Mouse (Mus musculus) limb, embryonic 13.5 days (tissue): ENCODE data around the gene Zfpm1. TPM values are rescaled to one million over a fixed set of nuclear protein-coding genes. Genes with fewer than 3 reads are reported as not detected.
"Not testable (repeated sequence)": the region's sequence is repeated elsewhere in the genome, so short reads cannot be mapped to it uniquely, and the experiment has no call there.

Source experiments
- ATAC-seq: fragments of 200-750 bp; cut with Nextera tagmentation; 2 replicates; pipeline ENCODE4 v1.8.0; 2017; ENCODE audit warnings: low read depth, moderate number of reproducible peaks, moderate TSS enrichment; ENCODE audit not compliant: low FRiP score
- H3K27ac ChIP-seq: fragments of 300-500 bp; sonication (generic); 2 replicates; pipeline ENCODE4 v1.5.1; 2015; ENCODE audit warnings: inconsistent platforms, mild to moderate bottlenecking, moderate library complexity
- H3K27me3 ChIP-seq: fragments of 300-500 bp; sonication (generic); 2 replicates; pipeline ENCODE4 v1.6.1; 2015; ENCODE audit warnings: mild to moderate bottlenecking, inconsistent platforms
- H3K36me3 ChIP-seq: fragments of 300-500 bp; sonication (generic); 2 replicates; pipeline ENCODE4 v1.6.1; 2015; ENCODE audit warnings: inconsistent platforms, mild to moderate bottlenecking, moderate library complexity
- H3K4me1 ChIP-seq: fragments of 300-500 bp; sonication (generic); 2 replicates; pipeline ENCODE4 v1.6.1; 2015; ENCODE audit warnings: inconsistent platforms
- H3K4me2 ChIP-seq: fragments of 300-500 bp; sonication (generic); replicated peaks from 2 replicates; pipeline ENCODE4 v1.6.1; 2015; ENCODE audit warnings: inconsistent platforms, mild to moderate bottlenecking, moderate library complexity
- H3K4me3 ChIP-seq: fragments of 300-500 bp; sonication (generic); 2 replicates; pipeline ENCODE4 v1.5.1; 2015; ENCODE audit warnings: moderate library complexity, mild to moderate bottlenecking, inconsistent platforms
- H3K9ac ChIP-seq: fragments of 300-500 bp; sonication (generic); 2 replicates; pipeline ENCODE4 v1.6.1; 2015; ENCODE audit warnings: mild to moderate bottlenecking, inconsistent platforms
- H3K9me3 ChIP-seq: fragments of 300-500 bp; sonication (generic); 2 replicates; pipeline ENCODE4 v1.6.1; 2016; ENCODE audit warnings: inconsistent platforms
- WGBS: fragments of 180-500 bp; shearing (Covaris S2); methylation state at CpG from one replicate; pipeline ENCODE4 v1.1.7; 2015; 5-methylcytosine and 5-hydroxymethylcytosine counted together
- polyA plus RNA-seq: library from polyadenylated mRNA; unstranded; fragments of >200 nt; fragmentation: Nextera tagmentation; extraction: Ambion mirVana; gene quantifications from 2 replicates; pipeline ENCODE4 v1.2.1, GENCODE M21; 2015

Zfpm1 gene
- polyA plus RNA-seq, 1 experiment from 2014 or later: 0.80 TPM

DNA sequence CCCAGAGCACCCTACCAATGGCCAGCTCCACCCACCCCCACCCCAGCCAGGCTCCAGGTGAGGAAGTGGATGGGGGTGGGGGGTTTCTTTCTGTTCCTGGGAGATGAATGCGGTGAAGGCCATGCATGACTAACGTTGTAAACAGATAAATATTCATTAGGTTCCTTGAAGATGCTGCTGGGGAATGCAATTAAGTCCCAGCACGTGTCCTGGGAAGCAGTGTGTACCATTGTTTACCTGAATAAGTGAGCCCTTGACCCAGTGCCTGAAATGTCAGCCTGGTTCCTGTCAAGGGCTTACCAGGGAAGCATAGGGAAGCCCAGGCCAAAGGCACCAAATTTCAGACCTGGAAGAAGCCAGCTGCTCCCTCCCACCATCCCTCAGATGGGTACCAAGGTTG lies 38.6 kb downstream of the Zfpm1 start:
- Histone ChIP-seq H3K27ac (no peak overlapping the region), H3K4me3 (no peak overlapping the region), H3K9ac (no peak overlapping the region), H3K36me3 (no peaks in the 10 kb centered on the region), H3K27me3 (no peaks in the 10 kb centered on the region), H3K9me3 (no peaks in the 10 kb centered on the region), H3K4me1 (0 out of 2 replicates have a peak, but pooled peaks cover 6% of the 10 kb centered on the region), H3K4me2 (no peak overlapping the region)
- 32% methylated on average over 3 of the region's 3 CpGs for WGBS
- ATAC-seq: no peak

- H3K4me3 ChIP-seq: no peak overlapping the region
- H3K4me1 ChIP-seq: peaks cover 11% of the 10 kb centered on the region; the same call in 1 of the 2 replicates
- WGBS: 69% methylated on average over 10 of the region's 10 CpGs
- H3K27me3 ChIP-seq: 0 out of 2 replicates have a peak, but pooled peaks cover 2% of the 10 kb centered on the region
- H3K9me3 ChIP-seq: no peaks in the 10 kb centered on the region
- H3K9ac ChIP-seq: no peak overlapping the region
- no peaks in the 10 kb centered on the region for H3K36me3 ChIP-seq
- no peak overlapping the region for H3K4me2 ChIP-seq
- ATAC-seq: no peak
- H3K27ac ChIP-seq: no peak overlapping the region
Measured at GRCm38 (mm10) chr8:122321455-122321921, 39.5 kb downstream of the Zfpm1 start.

DNA sequence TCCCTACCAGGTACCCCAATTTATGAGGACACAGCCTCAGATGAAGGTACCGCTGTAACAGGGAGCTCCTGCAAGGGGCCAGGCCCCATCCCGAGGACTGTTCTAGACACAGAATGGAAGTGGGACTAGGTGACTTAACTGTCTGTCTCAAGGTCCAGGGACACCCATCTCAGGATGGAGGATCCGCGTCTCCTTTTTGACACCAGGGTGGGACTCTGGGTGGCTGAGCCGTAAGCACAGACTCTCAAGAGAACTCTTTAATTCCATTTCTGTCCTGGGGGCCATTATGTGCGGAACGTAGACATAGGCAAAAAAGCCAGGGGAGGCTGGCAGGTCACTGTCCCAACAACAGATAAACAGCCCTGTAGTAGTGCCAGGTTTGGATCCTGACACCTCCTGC lies 40.2 kb downstream of the Zfpm1 start:
- H3K27ac ChIP-seq: no peak overlapping the region
- no peak overlapping the region for H3K9ac ChIP-seq
- WGBS: 87% methylated on average over 7 of the region's 7 CpGs
- no peak overlapping the region for H3K4me3 ChIP-seq
- no peak overlapping the region for H3K4me2 ChIP-seq
- ATAC-seq: no peak
- no peaks in the 10 kb centered on the region for H3K36me3 ChIP-seq
- peaks cover 11% of the 10 kb centered on the region; the same call in 1 of the 2 replicates for H3K4me1 ChIP-seq
- H3K27me3 ChIP-seq: 0 out of 2 replicates have a peak, but pooled peaks cover 3% of the 10 kb centered on the region
- H3K9me3 ChIP-seq: no peaks in the 10 kb centered on the region

DNA sequence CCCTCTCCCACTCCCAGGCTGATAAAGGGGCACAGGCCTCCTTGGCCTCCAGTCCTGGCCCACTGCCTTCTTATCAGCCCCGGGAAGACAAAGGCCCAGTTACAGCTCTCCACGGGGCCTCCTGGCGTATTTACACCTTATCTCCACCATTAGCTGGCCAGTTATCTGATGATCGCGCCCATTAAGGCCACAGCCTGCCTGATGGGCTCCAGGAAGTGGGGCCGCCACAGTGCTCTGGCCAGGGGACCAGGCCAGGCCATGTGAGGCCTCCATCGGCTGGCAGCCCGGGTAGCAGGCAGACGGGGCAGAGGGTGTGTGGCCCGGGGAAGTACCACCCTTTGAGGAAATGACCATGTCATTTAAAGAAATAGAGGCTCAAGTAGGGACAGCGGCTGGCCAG lies 40.9 kb downstream of the Zfpm1 start:
- H3K4me2 ChIP-seq: no peak overlapping the region
- peaks cover 9% of the 10 kb centered on the region; the same call in 1 of the 2 replicates for H3K4me1 ChIP-seq
- H3K9me3 ChIP-seq: no peaks in the 10 kb centered on the region
- 24% methylated on average over 11 of the region's 11 CpGs for WGBS
- no peak overlapping the region for H3K9ac ChIP-seq
- 0 out of 2 replicates have a peak, but pooled peaks cover 3% of the 10 kb centered on the region for H3K27me3 ChIP-seq
- H3K4me3 ChIP-seq: no peak overlapping the region
- no peak overlapping the region for H3K27ac ChIP-seq
- no peak for ATAC-seq
- H3K36me3 ChIP-seq: no peaks in the 10 kb centered on the region

DNA sequence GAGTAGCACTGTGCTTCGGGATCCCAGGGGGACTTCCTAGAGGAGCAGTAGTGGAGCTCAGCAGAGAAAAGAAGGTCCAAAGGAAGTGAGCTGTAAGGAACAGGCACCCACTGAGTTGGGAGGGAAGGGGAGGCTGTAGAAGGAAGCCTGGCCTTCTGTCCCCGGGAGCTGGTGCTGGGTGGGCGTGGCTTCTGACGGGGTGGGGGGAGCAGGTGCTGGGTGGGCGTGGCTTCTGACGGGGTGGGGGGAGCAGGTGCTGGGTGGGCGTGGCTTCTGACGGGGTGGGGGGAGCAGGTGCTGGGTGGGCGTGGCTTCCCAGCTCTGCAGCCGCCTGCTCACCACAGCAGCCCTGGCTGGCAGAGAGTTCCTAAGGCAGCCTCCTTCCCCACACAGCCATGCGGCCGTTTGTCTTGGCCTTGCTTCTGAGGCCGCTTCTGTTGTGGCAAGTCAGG lies 42.0 kb downstream of the Zfpm1 start:
- H3K9ac ChIP-seq, H3K4me1 ChIP-seq, ATAC-seq, H3K36me3 ChIP-seq, H3K27me3 ChIP-seq, H3K4me2 ChIP-seq, H3K9me3 ChIP-seq, H3K4me3 ChIP-seq, H3K27ac ChIP-seq: not testable (repeated sequence)
- WGBS: 16% methylated on average over 10 of the region's 13 CpGs

DNA sequence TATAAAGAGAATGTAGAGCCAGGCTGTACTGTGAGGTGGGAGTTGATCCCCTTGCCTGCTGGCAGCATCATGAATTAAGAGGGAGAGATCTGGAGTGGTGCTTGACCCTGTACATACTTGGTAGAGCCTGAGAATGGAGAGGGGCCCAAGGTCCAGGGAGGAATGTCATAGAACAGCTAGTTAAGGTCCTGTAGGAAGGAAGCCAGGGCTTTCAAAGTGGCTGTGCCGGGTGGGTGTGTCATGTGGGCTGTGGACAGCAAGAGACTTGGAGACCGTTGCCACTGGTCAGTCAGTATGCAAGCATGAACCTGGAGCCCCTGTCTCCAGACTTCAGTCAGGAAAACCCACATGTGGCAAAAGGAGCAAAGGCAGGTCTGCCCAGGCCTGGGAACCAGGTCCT lies 43.3 kb downstream of the Zfpm1 start:
- no peak for ATAC-seq
- Histone ChIP-seq H3K27ac (no peak overlapping the region), H3K4me2 (no peak overlapping the region), H3K9me3 (no peaks in the 10 kb centered on the region), H3K36me3 (no peaks in the 10 kb centered on the region), H3K9ac (0 out of 2 replicates have a peak overlapping the region, but pooled peaks have one; percentile 13), H3K4me3 (no peak overlapping the region), H3K27me3 (0 out of 2 replicates have a peak, but pooled peaks cover 3% of the 10 kb centered on the region), H3K4me1 (peaks cover 5% of the 10 kb centered on the region; the same call in 1 of the 2 replicates)
- WGBS: 71% methylated on average over 2 of the region's 2 CpGs

- Histone ChIP-seq H3K9ac (0 out of 2 replicates have a peak overlapping the region, but pooled peaks have one; percentile 25), H3K9me3 (no peaks in the 10 kb centered on the region), H3K4me3 (no peak overlapping the region), H3K4me1 (peaks cover 8% of the 10 kb centered on the region), H3K4me2 (no peak overlapping the region), H3K27me3 (0 out of 2 replicates have a peak, but pooled peaks cover 3% of the 10 kb centered on the region), H3K36me3 (no peaks in the 10 kb centered on the region), H3K27ac (no peak overlapping the region)
- no peak for ATAC-seq
- WGBS: 33% methylated on average over 14 of the region's 14 CpGs
Measured at GRCm38 (mm10) chr8:122326114-122326542, 44.2 kb downstream of the Zfpm1 start.

- Histone ChIP-seq H3K27me3 (peaks cover 5% of the 10 kb centered on the region), H3K4me2 (no peak overlapping the region), H3K9ac (0 out of 2 replicates have a peak overlapping the region, but pooled peaks have one; percentile 6), H3K36me3 (no peaks in the 10 kb centered on the region), H3K27ac (no peak overlapping the region), H3K9me3 (no peaks in the 10 kb centered on the region), H3K4me3 (no peak overlapping the region), H3K4me1 (peaks cover 11% of the 10 kb centered on the region)
- WGBS: 64% methylated on average over 8 of the region's 8 CpGs
- no peak for ATAC-seq
Measured at GRCm38 (mm10) chr8:122329072-122329471, 47.1 kb downstream of the Zfpm1 start.

GRCm38 (mm10) chr8:122329553-122330239 lies 47.8 kb downstream of the Zfpm1 start:
- no peak overlapping the region for H3K4me2 ChIP-seq
- no peaks in the 10 kb centered on the region for H3K9me3 ChIP-seq
- no peak overlapping the region for H3K9ac ChIP-seq
- H3K36me3 ChIP-seq: peaks cover under 1% of the 10 kb centered on the region; the same call in 1 of the 2 replicates
- no peak overlapping the region for H3K4me3 ChIP-seq
- no peak overlapping the region for H3K27ac ChIP-seq
- peaks cover 11% of the 10 kb centered on the region for H3K27me3 ChIP-seq
- WGBS: 77% methylated on average over 22 of the region's 22 CpGs
- H3K4me1 ChIP-seq: peaks cover 11% of the 10 kb centered on the region
- ATAC-seq: no peak

GRCm38 (mm10) chr8:122330446-122331133 lies 48.6 kb downstream of the Zfpm1 start:
- ATAC-seq: no peak
- WGBS: 79% methylated on average over 12 of the region's 12 CpGs
- Histone ChIP-seq H3K36me3 (peaks cover 4% of the 10 kb centered on the region; the same call in 1 of the 2 replicates), H3K9ac (peak overlapping the region; percentile 13; the same call in 1 of the 2 replicates), H3K9me3 (no peaks in the 10 kb centered on the region), H3K27ac (no peak overlapping the region), H3K4me3 (no peak overlapping the region), H3K27me3 (peaks cover 20% of the 10 kb centered on the region), H3K4me2 (no peak overlapping the region), H3K4me1 (peaks cover 17% of the 10 kb centered on the region)

DNA sequence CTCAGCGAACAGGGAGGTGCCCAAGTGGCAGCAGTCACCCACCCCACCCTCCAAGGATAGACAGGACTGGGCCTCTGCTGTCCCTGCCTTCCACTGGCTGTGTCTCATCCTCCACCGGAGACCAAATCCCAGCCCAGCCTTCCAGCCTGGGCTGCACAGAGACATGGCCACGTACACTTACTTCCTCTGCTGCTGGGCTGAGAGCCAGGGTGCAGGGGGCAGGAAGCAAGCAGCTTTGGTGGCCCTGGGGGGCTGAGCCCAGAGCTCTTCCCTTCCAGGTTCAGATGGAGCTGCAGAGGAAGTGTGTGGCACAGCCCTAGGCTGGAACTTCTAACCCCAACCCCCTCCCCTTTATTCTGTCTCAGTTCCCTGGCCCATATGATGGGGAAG lies 49.2 kb downstream of the Zfpm1 start:
- Histone ChIP-seq H3K4me3 (no peak overlapping the region), H3K4me2 (no peak overlapping the region), H3K9ac (no peak overlapping the region; the same call in 1 of the 2 replicates), H3K36me3 (peaks cover 4% of the 10 kb centered on the region; the same call in 1 of the 2 replicates), H3K4me1 (peaks cover 16% of the 10 kb centered on the region), H3K27me3 (peaks cover 26% of the 10 kb centered on the region), H3K27ac (no peak overlapping the region), H3K9me3 (no peaks in the 10 kb centered on the region)
- no peak for ATAC-seq
- 75% methylated on average over 3 of the region's 3 CpGs for WGBS
